Mouse (Mus musculus): ENCODE results near the gene Mrps18b.

- TF ChIP-seq CTCF (IDR thresholded peaks at IDR 0.05; ENCODE audit: low read depth) (no peak), EP300 (IDR thresholded peaks at IDR 0.05; ENCODE audit: low read depth) (no peak)
Measured at GRCm38 (mm10) chr17:35869346-35870067, 46.7 kb downstream of the Mrps18b start.
